Mouse (Mus musculus) lung, postnatal 0 days (tissue): ENCODE data around the gene Oprl1.

Source experiments
- CTCF ChIP-seq: IDR thresholded peaks from 2 replicates; pipeline ENCODE4 v1.5.1; 2016; ENCODE audit warnings: antibody characterized with exemption, mild to moderate bottlenecking
- EP300 ChIP-seq: IDR thresholded peaks from 2 replicates; pipeline ENCODE4 v1.6.1; 2016; ENCODE audit warnings: antibody characterized with exemption, mild to moderate bottlenecking, control low read depth

DNA sequence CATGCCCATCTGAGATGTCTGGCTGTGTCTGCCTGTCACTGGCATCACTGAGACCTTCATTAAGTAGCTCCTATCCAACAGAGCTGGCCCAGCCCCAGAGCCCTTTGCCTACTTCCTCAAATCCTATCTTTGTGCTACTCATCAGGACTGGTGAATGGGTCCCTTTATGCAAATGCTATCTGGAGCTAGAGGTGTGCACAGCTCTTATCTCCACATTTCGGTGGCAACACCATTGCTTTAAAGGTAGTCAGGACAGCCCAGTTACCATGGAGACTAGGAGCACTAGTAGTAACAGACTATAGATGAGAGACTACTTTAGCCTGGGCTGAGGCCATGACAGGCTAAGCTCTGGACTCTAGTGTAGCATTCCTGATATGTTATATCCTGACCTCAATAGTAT lies 30.1 kb upstream of the Oprl1 start:
- TF ChIP-seq CTCF (no peak), EP300 (no peak)
